Comparison of ENCODE assay signal across 13 mouse cellular contexts in the genomic region with DNA sequence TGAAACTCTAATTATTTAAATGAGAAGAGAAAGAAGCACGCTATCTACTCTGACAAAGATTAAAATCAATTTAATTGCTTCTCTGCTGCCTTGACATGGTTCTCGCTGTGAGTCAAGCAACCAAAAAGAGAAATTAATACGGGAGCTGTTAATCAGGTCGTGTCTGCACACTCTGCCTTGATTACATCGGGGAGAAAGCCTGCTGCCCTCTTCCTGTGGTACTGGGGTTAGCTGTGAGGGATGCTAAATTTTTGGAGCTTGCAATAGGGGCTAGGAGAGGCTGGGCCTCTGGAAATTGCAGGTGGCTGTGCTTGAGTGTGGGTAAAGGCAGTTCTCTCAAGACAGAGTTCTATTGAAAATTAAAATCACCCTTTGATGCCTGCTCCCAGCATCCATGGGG.
DNase-seq lines count a peak whose midpoint lies in the region; ATAC-seq and TF ChIP-seq lines count a peak whose summit lies in the region.
"Had no signal": no experiment of that assay in that cellular context is flagged by ENCODE, and none has a peak within 500 bp of the region (broad histone marks: within the 10 kb centered on the region; RNA-seq: fewer than 3 reads in every experiment).

No protein-coding gene starts in this region.

- no peaks in the 10 kb centered on the region for H3K27me3 ChIP-seq in forebrain, embryonic 13.5 days
- no peaks in the 10 kb centered on the region for H3K27me3 ChIP-seq in hindbrain, embryonic 14.5 days (ENCODE audit: control insufficient read depth, insufficient read depth, low read length)
- H3K27me3 ChIP-seq in neural tube, embryonic 15.5 days (replicated peaks): no peaks in the 10 kb centered on the region
- H3K27me3 ChIP-seq: heart, embryonic 15.5 days; Patski had no signal

- H3K4me3 ChIP-seq in layer of hippocampus, adult 2 months: 0 out of 2 replicates have a peak overlapping the region, but pooled peaks have one; percentile 3
- H3K4me3 ChIP-seq in forebrain, embryonic 13.5 days: no peak overlapping the region
- H3K4me3 ChIP-seq in hindbrain, embryonic 14.5 days (replicated peaks; ENCODE audit: low read length): no peak overlapping the region
- no peak overlapping the region for H3K4me3 ChIP-seq in neural tube, embryonic 15.5 days (replicated peaks)
- H3K4me3 ChIP-seq: heart, embryonic 15.5 days had no signal

- H3K4me2 ChIP-seq in forebrain, embryonic 13.5 days: no peak overlapping the region
- H3K4me2 ChIP-seq in hindbrain, embryonic 14.5 days (replicated peaks): no peak overlapping the region
- H3K4me2 ChIP-seq in neural tube, embryonic 15.5 days: no peak overlapping the region
- H3K4me2 ChIP-seq: heart, embryonic 15.5 days; lung, embryonic 14.5 days had no signal

- TF ChIP-seq CTCF in layer of hippocampus, adult 2 months (conservative IDR thresholded peaks at IDR 0.05): peak; percentile 57

- DNase-seq in layer of hippocampus, adult 2 months (ENCODE audit: low spot score in 2 of 2): no peak
- DNase-seq in layer of hippocampus, postnatal 25 days (ENCODE audit: extremely low spot score in 1 of 2, low spot score in 1 of 2): no peak
- no peak for DNase-seq in hindbrain, embryonic 14.5 days (ENCODE audit: low spot score)
- DNase-seq in kidney, adult 9 months: no peak
- DNase-seq in urinary bladder, postnatal 36 days (ENCODE audit: low spot score in 2 of 2): no peak
- DNase-seq: kidney, postnatal 25 days; lung, embryonic 14.5 days; right cerebral cortex, postnatal 4 days; thymus, postnatal 25 days had no signal

- ATAC-seq in forebrain, embryonic 13.5 days: peak; percentile 71
- ATAC-seq in hindbrain, embryonic 14.5 days (ENCODE audit: low FRiP score): peak; percentile 24; the same call in 1 of the 2 replicates
- ATAC-seq in neural tube, embryonic 15.5 days (ENCODE audit: low FRiP score): peak; percentile 61; the same call in 1 of the 2 replicates
- ATAC-seq: Patski had no signal

- H3K4me1 ChIP-seq in forebrain, embryonic 13.5 days: peaks cover 11% of the 10 kb centered on the region
- H3K4me1 ChIP-seq in hindbrain, embryonic 14.5 days (replicated peaks; ENCODE audit: control insufficient read depth, insufficient read depth, low read length): peaks cover 7% of the 10 kb centered on the region
- H3K4me1 ChIP-seq in neural tube, embryonic 15.5 days: peaks cover 5% of the 10 kb centered on the region

- WGBS in forebrain, embryonic 13.5 days: 25% methylated on average over 5 of the region's 5 CpGs
- 24% methylated on average over 5 of the region's 5 CpGs for WGBS in hindbrain, embryonic 14.5 days
- WGBS in neural tube, embryonic 15.5 days: 22% methylated on average over 5 of the region's 5 CpGs

- no peak overlapping the region for H3K9ac ChIP-seq in forebrain, embryonic 13.5 days
- H3K9ac ChIP-seq in hindbrain, embryonic 14.5 days: no peak overlapping the region
- no peak overlapping the region for H3K9ac ChIP-seq in neural tube, embryonic 15.5 days (replicated peaks)
- H3K9ac ChIP-seq: heart, embryonic 15.5 days; lung, embryonic 14.5 days had no signal

- no peaks in the 10 kb centered on the region for H3K36me3 ChIP-seq in forebrain, embryonic 13.5 days (ENCODE audit: poor library complexity, severe bottlenecking)
- no peaks in the 10 kb centered on the region for H3K36me3 ChIP-seq in hindbrain, embryonic 14.5 days (replicated peaks; ENCODE audit: control insufficient read depth, insufficient read depth)
- H3K36me3 ChIP-seq in neural tube, embryonic 15.5 days: no peaks in the 10 kb centered on the region
- H3K36me3 ChIP-seq: heart, embryonic 15.5 days had no signal

- H3K27ac ChIP-seq in layer of hippocampus, adult 2 months: peak overlapping the region; percentile 86
- H3K27ac ChIP-seq in forebrain, embryonic 13.5 days: no peak overlapping the region
- peak overlapping the region; percentile 41; the same call in 1 of the 2 replicates for H3K27ac ChIP-seq in hindbrain, embryonic 14.5 days
- H3K27ac ChIP-seq in neural tube, embryonic 15.5 days (replicated peaks): no peak overlapping the region
- H3K27ac ChIP-seq: heart, embryonic 15.5 days had no signal

- H3K9me3 ChIP-seq in forebrain, embryonic 13.5 days (replicated peaks): no peaks in the 10 kb centered on the region
- no peaks in the 10 kb centered on the region for H3K9me3 ChIP-seq in hindbrain, embryonic 14.5 days (ENCODE audit: control insufficient read depth, low read length)
- H3K9me3 ChIP-seq in neural tube, embryonic 15.5 days (replicated peaks): no peaks in the 10 kb centered on the region
- H3K9me3 ChIP-seq: heart, embryonic 15.5 days had no signal

Comparison
In these comparisons a context has a peak if more than half of its experiments do, and no peak if none do; other contexts are left out.
1. H3K27ac ChIP-seq: peak in layer of hippocampus, adult 2 months (single experiment) and hindbrain, embryonic 14.5 days (single experiment); none in forebrain, embryonic 13.5 days (single experiment) and neural tube, embryonic 15.5 days (single experiment).
2. Peak in every context shown above with its lines, with median percentiles within 50 percentile points of each other: ATAC-seq.